Mouse (Mus musculus) right cerebral cortex, adult 2 months (tissue): ENCODE data around the gene Cnot8.
"Not testable (repeated sequence)": the region's sequence is repeated elsewhere in the genome, so short reads cannot be mapped to it uniquely, and the experiment has no call there.

Source experiments
- DNase-seq, 2 experiments: peaks; one replicate each; pipeline ENCODE4 v3.0.0; 2021 to 2022; ENCODE audit warnings: low spot score in 2 of 2

The Cnot8 gene

GRCm38 (mm10) chr11:58103697-58104306 lies at the start of gene Cnot8:
Gene Cnot8 (plus strand): TSS chr11:58104153.
- peak; percentile 99 for DNase-seq

GRCm38 (mm10) chr11:58057455-58057854 lies 46.5 kb upstream of the Cnot8 start:
- peak; percentile 76 to 77 for DNase-seq

- DNase-seq: not testable (repeated sequence)
Observed at GRCm38 (mm10) chr11:58059752-58060151, 44.2 kb upstream of the Cnot8 start.

- DNase-seq: not testable (repeated sequence)
Observed at GRCm38 (mm10) chr11:58061218-58061617, 42.7 kb upstream of the Cnot8 start.

GRCm38 (mm10) chr11:58062586-58062985 lies 41.4 kb upstream of the Cnot8 start:
- no peak for DNase-seq

- DNase-seq: no peak
Observed at GRCm38 (mm10) chr11:58065025-58065424, 38.9 kb upstream of the Cnot8 start.

GRCm38 (mm10) chr11:58072978-58073377 lies 31.0 kb upstream of the Cnot8 start:
- DNase-seq: no peak

- no peak for DNase-seq
Observed at GRCm38 (mm10) chr11:58077270-58077669, 26.7 kb upstream of the Cnot8 start.

- no peak for DNase-seq
Observed at GRCm38 (mm10) chr11:58081716-58082115, 22.2 kb upstream of the Cnot8 start.

- no peak for DNase-seq
Observed at GRCm38 (mm10) chr11:58092541-58092940, 11.4 kb upstream of the Cnot8 start.

GRCm38 (mm10) chr11:58093021-58093528 lies 10.9 kb upstream of the Cnot8 start, which contains the start of gene Gm12248:
Gene Gm12248 (minus strand): TSS chr11:58093134.
- no peak for DNase-seq

- no peak for DNase-seq
Observed at GRCm38 (mm10) chr11:58094766-58095165, 9.2 kb upstream of the Cnot8 start.

GRCm38 (mm10) chr11:58095561-58095960 lies 8.4 kb upstream of the Cnot8 start:
- DNase-seq: no peak

GRCm38 (mm10) chr11:58096160-58096559 lies 7.8 kb upstream of the Cnot8 start:
- DNase-seq: no peak

GRCm38 (mm10) chr11:58096821-58097620 lies 6.9 kb upstream of the Cnot8 start:
- DNase-seq: no peak

- no peak for DNase-seq
Observed at GRCm38 (mm10) chr11:58097621-58098365, 6.2 kb upstream of the Cnot8 start.

- not testable (repeated sequence) for DNase-seq
Observed at GRCm38 (mm10) chr11:58098366-58098720, 5.6 kb upstream of the Cnot8 start.

- no peak for DNase-seq
Observed at GRCm38 (mm10) chr11:58100006-58100405, 3.9 kb upstream of the Cnot8 start.

GRCm38 (mm10) chr11:58101194-58101720 lies 2.7 kb upstream of the Cnot8 start:
- DNase-seq: no peak

- no peak for DNase-seq
Observed at GRCm38 (mm10) chr11:58102146-58102545, 1.8 kb upstream of the Cnot8 start.

- no peak for DNase-seq
Observed at GRCm38 (mm10) chr11:58102581-58103343, 1.2 kb upstream of the Cnot8 start.
